Mouse (Mus musculus): ENCODE data around the gene Ttpal.
"Not testable (repeated sequence)": the region's sequence is repeated elsewhere in the genome, so short reads cannot be mapped to it uniquely, and the experiment has no call there.

Gene Ttpal

DNA sequence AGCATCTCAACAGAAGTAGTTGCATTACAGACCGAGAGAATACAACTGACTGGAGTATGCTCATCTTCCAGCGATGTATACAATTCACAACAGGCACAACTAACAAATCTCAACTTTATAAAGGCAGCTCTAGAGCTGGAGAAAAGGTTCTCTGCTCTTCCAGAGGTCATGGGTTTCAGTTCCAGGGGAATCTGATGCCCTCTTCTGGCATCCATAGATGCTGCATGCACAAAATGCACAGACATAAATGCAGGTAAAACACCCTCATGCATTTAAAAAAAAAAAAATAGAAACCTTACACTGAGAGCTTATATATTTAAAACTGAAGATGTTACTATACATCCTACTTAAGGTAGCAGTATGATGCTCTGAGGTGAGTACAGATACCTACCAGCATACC lies 29.6 kb downstream of the Ttpal start:
- Histone ChIP-seq H3K27me3 (ENCODE audit: control insufficient read depth, insufficient read depth, low read length, poor library complexity, severe bottlenecking) (no peaks in the 10 kb centered on the region), H3K36me3 (ENCODE audit: control insufficient read depth, insufficient read depth, low read length, poor library complexity, severe bottlenecking) (peaks cover 51% of the 10 kb centered on the region)
- DNase-seq (ENCODE audit: low read depth, low spot score), result no peak

DNA sequence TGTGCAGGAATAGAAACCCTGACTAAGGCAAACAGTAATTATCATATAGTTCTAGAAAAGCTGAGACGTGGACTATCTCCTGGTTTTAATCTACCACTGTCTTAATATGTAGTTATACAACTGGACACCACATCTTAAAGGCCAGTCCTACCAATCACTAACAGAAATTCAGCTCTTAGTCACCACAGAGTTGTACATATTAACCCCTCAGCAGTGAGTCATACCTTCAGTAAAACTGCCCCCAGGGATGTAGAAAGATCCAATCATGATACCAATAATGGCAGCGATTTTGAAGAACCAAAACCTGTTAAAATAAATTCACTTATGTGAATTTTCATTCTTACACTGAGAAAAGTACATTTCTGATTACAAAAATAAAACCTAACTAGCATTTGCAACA lies 32.1 kb downstream of the Ttpal start:
- Histone ChIP-seq H3K27me3 (ENCODE audit: control insufficient read depth, insufficient read depth, low read length, poor library complexity, severe bottlenecking) (no peaks in the 10 kb centered on the region), H3K36me3 (ENCODE audit: control insufficient read depth, insufficient read depth, low read length, poor library complexity, severe bottlenecking) (peaks cover 47% of the 10 kb centered on the region)
- DNase-seq (ENCODE audit: low read depth, low spot score), result no peak

DNA sequence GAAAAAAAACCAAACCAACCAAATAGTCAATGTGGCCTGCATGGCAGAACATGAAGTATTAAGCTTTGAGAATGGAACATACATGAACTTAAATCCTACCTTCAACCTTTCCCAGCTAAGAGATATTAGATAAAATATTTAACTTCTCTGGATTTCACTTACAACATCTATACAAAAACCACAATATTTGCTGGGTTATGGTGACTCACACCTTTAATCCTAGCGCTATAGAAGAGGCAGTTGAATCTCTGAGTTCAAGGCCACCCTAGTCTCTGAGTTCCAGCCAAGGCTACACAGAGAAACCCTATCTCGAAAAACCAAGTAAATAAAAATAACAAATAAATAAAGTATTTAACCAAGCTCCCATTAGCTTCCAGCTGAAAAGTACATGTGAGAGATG lies 33.9 kb downstream of the Ttpal start:
- Histone ChIP-seq H3K36me3 (ENCODE audit: control insufficient read depth, insufficient read depth, low read length, poor library complexity, severe bottlenecking) (peaks cover 36% of the 10 kb centered on the region), H3K27me3 (ENCODE audit: control insufficient read depth, insufficient read depth, low read length, poor library complexity, severe bottlenecking) (no peaks in the 10 kb centered on the region)
- DNase-seq (ENCODE audit: low read depth, low spot score), result no peak

DNA sequence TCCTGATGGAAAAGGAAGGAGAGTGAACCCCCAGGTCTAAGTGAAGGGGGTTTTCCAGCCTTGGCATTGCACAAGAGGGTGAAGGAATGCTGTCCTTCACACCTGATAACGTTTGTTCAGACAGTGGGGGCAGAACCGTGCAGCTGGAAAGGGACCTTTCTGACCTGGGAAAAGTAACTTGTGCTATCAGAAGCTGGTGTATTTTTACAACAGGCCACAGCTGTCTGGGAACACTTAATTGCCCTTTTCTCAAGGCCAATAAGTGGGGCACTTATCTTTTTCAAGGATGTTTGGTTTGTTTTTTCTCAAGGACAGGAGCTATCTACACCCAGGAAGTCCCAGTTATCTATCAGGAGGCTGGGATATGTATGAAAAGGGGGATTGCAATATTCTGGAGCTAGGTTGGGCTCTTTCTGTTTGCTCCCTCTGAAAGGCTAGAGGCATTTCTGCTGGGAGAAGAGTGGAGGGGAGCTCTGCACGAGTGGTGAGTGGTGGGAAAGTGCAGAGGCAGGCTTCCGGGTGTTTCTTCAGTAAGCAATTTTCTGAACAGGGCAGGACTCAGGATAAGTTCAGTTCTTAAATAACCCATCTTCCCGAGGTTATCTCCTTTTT lies 35.6 kb downstream of the Ttpal start:
- no peak for DNase-seq (ENCODE audit: low read depth, low spot score)
- Histone ChIP-seq H3K27me3 (ENCODE audit: control insufficient read depth, insufficient read depth, low read length, poor library complexity, severe bottlenecking) (no peaks in the 10 kb centered on the region), H3K36me3 (ENCODE audit: control insufficient read depth, insufficient read depth, low read length, poor library complexity, severe bottlenecking) (peaks cover 27% of the 10 kb centered on the region)

DNA sequence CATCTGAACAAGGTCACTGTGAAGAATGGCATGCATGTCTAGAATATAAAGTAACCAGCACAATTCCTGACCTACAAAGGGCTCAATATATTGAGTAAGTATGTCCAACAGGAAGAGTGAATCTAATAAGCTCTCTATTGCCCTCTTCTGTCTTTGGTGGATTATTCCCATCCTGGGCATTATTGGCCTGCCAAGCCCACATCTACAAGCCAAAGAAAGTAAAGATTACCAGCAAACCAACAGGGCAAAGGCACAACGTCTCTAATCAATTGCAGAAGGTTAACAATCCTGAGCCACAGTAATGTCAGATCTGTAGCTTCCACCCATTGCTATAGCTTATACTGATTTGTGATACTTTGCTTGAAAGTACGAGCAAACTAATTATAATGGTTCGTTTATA lies 38.4 kb downstream of the Ttpal start:
- peak; percentile 46 for DNase-seq (ENCODE audit: low read depth, low spot score)
- H3K27me3 ChIP-seq (ENCODE audit: control insufficient read depth, insufficient read depth, low read length, poor library complexity, severe bottlenecking), result no peaks in the 10 kb centered on the region
- peaks cover 23% of the 10 kb centered on the region for H3K36me3 ChIP-seq (ENCODE audit: control insufficient read depth, insufficient read depth, low read length, poor library complexity, severe bottlenecking)

DNA sequence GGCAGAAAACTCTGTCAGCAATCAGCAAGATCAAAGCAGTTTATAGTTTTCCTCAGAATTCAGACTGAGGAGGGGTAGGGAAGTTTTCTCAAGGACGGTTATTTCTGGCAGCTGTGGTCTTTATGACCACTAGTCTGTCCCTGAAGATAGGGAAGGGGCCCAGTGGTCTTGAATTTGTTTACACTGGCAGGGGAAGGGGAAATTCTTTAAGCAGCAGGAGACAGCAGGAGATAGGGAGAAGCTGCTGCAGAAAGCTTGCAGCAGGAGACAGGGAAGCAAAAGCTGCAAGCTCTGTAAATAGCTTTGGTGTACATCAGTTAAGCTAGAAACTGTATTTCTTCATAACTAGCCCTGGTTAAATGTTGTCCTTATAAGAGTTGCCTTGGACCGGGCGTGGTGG lies 39.6 kb downstream of the Ttpal start:
- DNase-seq (ENCODE audit: low read depth, low spot score), result no peak
- peaks cover 21% of the 10 kb centered on the region for H3K36me3 ChIP-seq (ENCODE audit: control insufficient read depth, insufficient read depth, low read length, poor library complexity, severe bottlenecking)
- no peaks in the 10 kb centered on the region for H3K27me3 ChIP-seq (ENCODE audit: control insufficient read depth, insufficient read depth, low read length, poor library complexity, severe bottlenecking)

DNA sequence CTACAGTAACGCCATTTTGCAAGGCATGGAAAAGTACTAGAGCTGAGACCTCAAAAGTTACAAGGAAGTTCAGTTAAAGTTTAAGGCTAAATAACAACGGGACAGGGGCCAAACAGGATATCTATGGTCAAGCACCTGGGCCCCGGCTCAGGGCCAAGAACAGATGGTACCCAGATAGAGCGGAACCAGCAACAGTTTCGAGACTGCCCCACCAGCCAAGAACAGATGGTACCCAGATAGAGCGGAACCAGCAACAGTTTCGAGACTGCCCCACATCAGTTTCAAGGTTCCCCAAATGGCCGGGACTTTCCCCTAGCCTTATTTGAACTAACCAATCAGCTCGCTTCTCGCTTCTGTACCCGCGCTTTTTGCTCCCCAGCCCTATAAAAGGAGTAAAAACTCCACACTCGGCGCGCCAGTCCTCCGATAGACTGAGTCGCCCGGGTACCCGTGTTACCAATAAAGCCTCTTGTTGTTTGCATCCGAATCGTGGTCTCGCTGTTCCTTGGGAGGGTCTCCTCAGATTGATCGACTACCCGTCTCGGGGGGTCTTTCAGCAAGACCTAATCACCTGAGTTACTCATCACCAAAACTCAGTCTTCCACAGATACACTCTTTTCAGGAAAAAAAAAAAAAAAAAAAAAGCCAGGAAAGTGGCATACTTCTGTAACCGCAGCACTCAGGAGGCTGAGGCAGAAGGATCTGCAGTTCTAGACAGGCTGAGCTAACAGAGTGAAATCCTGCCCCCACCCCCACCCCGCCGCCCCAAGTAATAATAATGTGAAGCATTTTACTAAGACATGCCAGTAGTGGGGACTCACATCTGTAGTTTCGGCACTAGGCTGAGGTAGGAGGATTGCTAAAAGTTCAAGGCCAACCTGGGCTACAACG lies 40.8 kb downstream of the Ttpal start:
- Histone ChIP-seq H3K36me3 (ENCODE audit: control insufficient read depth, insufficient read depth, low read length, poor library complexity, severe bottlenecking) (peaks cover 16% of the 10 kb centered on the region), H3K27me3 (ENCODE audit: control insufficient read depth, insufficient read depth, low read length, poor library complexity, severe bottlenecking) (no peaks in the 10 kb centered on the region)
- peak; percentile 97 for DNase-seq (ENCODE audit: low read depth, low spot score)

DNA sequence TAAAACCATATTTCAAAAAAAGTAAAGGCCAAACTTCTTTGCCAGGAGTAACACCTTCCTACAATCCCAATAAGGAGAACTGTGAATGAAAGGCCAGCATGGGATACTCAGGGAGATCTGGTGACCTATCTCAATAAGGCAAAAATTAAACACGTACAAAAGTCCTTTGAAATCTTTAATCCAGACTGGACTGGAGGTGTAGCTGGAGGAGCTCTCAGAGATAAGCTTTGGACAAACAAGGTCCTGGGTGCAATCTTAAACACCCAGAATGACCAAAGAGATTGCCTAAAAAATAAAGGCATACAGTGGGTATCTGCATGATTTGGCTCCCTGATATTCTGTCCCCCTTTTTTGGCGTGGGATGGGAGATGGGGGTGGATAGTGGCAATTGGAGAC lies 41.5 kb downstream of the Ttpal start:
- no peak for DNase-seq (ENCODE audit: low read depth, low spot score)
- peaks cover 13% of the 10 kb centered on the region for H3K36me3 ChIP-seq (ENCODE audit: control insufficient read depth, insufficient read depth, low read length, poor library complexity, severe bottlenecking)

DNA sequence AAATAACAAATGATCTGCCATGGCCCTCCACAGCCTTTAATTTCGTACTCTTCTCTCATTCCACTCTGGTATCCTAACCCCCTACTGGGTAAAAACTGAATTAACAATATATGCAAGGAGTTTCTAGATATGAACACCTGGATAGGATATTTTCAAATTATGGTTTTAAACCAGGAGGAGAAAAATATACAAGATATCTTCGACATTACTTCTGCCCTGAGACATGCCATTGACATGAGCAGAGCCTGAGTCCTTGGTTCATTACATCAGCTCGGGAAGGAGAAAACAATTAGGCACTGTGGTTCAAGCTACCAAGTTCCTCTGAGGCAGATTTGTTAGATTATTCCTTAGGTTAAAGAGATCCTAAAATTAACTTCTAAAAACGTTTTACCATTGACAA lies 41.9 kb downstream of the Ttpal start:
- peak; percentile 57 for DNase-seq (ENCODE audit: low read depth, low spot score)
- Histone ChIP-seq H3K27me3 (ENCODE audit: control insufficient read depth, insufficient read depth, low read length, poor library complexity, severe bottlenecking) (no peaks in the 10 kb centered on the region), H3K36me3 (ENCODE audit: control insufficient read depth, insufficient read depth, low read length, poor library complexity, severe bottlenecking) (peaks cover 10% of the 10 kb centered on the region)

More for the DNA sequence above, 41.5 kb downstream of the Ttpal start:
- no peaks in the 10 kb centered on the region for H3K27me3 ChIP-seq (ENCODE audit: control insufficient read depth, insufficient read depth, low read length, poor library complexity, severe bottlenecking)

DNA sequence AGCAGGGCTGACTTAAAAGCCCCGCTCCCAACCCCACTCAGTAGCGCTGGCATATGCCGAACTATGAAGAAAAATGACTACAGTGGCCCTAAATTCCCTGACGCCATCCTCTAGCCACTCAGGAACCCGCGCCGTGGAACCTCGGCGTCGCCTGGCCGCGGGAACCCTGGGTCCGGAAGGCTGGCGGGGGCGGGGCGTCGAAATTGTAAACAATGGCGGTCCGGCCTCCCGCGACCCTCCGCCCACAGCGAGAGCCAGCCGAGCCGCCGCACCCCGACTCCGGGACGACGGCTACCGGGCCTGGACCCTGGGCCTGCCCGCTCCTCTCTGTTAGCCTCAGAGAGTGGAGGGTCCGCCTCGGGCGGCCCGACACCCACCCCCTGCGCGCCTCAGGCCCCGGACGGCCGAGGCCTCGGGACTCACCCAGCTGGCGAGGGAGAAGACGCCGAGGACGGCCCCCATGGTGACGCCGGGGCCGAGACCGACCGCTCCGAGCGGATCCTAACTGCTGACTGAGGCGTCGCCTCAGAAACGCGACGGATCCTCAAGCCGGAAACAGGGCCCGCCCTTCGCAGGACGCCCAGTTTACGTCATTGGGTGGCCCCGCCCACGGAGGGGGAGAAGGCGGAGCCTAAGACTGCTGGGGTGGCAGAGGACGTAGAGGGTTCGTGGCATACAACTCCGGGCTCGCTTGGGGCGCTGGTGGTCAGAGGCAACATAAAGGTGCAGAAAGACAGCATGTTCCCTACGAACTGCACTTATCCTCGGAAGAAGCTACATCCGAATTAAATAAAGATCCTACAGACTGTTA lies 42.7 kb downstream of the Ttpal start, which contains the start of gene Serinc3:
Gene Serinc3, minus strand, starts transcription at position 557 of the 811 bp plus-strand sequence.
- peak; percentile 100 for DNase-seq (ENCODE audit: low read depth, low spot score)
- peaks cover 10% of the 10 kb centered on the region for H3K36me3 ChIP-seq (ENCODE audit: control insufficient read depth, insufficient read depth, low read length, poor library complexity, severe bottlenecking)
- H3K27me3 ChIP-seq (ENCODE audit: control insufficient read depth, insufficient read depth, low read length, poor library complexity, severe bottlenecking), result no peaks in the 10 kb centered on the region

DNA sequence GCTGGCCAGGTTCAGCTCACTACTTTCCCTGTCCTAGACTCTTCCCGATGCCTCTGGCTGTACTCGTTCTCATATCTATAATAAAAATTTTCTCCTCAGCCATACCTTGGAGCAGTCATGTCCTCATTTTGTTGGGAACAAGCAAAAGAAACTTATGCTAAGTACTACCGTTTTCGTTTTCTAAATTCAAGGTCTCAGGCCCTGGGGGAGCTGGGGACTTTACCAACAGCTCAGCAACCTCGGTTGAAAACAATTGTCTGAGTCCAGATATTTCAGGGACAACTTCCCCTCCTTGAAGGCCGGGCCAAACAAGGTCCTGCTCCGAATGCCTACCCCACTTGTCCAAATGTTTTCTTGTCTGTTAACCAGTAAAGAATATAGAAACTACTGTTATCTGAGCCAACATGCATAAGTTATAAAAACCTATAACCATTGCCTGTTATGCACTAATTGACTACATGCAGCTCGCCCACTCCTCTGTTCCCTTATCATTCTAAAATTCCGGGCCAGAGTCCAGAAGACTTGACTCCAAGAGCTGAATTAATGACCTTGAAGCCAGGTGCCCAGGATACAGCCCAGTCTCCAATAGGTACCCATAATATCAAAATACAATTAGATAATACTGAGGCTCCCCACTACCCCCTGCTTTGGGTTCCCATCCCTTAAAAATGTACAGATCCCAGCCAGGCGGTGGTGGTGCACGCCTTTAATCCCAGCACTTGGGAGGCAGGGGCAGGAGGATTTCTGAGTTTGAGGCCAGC lies 43.8 kb downstream of the Ttpal start:
- Histone ChIP-seq H3K27me3 (ENCODE audit: control insufficient read depth, insufficient read depth, low read length, poor library complexity, severe bottlenecking) (no peaks in the 10 kb centered on the region), H3K36me3 (ENCODE audit: control insufficient read depth, insufficient read depth, low read length, poor library complexity, severe bottlenecking) (peaks cover 10% of the 10 kb centered on the region)
- peak; percentile 48 for DNase-seq (ENCODE audit: low read depth, low spot score)

DNA sequence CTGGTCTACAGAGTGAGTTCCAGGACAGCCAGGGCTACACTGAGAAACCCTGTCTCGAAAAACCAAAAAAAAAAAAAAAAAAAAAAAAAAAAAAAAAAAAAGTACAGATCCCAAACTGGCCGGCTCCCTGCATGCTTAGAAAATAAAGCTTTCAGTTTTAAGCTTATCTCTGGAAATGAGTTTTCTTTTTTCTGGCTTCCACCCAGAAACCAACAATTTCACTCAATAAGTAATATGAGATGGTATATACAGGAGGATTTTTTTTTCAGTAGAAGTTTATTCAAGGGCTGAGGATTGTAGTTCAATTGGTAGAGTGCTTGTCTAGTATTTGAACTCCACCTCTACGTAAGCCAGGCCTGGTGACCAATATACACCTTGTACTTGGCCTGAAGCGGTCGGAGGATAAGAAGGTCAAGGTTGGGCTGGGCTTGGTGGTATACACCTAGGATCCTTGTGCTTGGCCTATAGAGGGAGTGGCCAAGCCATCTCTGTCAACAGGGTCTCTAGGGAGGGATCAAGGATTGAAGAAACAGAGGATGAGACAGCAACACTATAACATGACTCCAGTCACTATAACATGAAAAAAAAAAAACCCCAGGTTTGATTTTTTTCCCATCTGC lies 44.5 kb downstream of the Ttpal start:
- H3K36me3 ChIP-seq (ENCODE audit: control insufficient read depth, insufficient read depth, low read length, poor library complexity, severe bottlenecking), result peaks cover 10% of the 10 kb centered on the region

DNA sequence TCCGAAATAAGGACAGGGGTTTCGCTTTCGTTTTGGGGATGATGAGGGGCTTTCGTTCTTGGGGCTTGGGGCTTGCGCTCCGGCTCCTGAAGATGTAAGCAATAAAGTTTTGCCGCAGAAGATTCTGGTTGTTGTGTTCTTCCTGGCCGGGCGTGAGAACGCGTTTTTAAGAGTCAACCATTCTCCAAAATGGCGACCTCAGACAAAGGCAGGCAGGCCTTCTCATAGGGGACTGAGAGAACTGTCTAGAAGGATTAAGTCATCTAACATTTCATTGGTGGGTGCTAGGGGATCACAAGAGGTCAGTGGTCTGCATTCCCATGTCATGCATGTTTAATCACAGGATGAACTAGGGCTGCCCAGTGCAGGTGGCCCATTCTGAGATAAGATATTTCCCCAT lies 53.6 kb downstream of the Ttpal start:
- not testable (repeated sequence) for H3K27me3 ChIP-seq (ENCODE audit: control insufficient read depth, insufficient read depth, low read length, poor library complexity, severe bottlenecking); H3K36me3 ChIP-seq (ENCODE audit: control insufficient read depth, insufficient read depth, low read length, poor library complexity, severe bottlenecking); DNase-seq (ENCODE audit: low read depth, low spot score)

More for the DNA sequence above, 44.5 kb downstream of the Ttpal start:
- no peak for DNase-seq (ENCODE audit: low read depth, low spot score)
- no peaks in the 10 kb centered on the region for H3K27me3 ChIP-seq (ENCODE audit: control insufficient read depth, insufficient read depth, low read length, poor library complexity, severe bottlenecking)

DNA sequence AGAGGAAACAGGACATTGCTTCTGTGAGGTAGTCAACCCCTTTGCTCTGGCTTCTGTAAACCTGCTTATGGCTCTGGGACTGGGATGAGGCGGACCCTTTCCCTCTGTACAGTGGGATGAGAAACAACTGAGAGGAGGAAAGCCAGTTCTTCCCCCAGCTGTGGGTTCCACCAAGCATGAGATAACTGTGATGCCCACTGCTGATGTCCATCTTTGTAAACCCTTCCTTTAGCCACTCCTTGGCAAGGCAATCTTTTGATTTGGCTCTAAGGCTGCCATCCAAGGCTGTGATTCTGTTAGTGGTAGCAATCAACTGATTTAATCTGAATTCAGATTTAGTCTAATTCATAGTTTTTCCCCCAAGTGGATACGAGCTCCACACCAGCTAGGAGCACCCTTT lies 55.4 kb downstream of the Ttpal start:
- H3K36me3 ChIP-seq (ENCODE audit: control insufficient read depth, insufficient read depth, low read length, poor library complexity, severe bottlenecking), result peaks cover 6% of the 10 kb centered on the region
- DNase-seq (ENCODE audit: low read depth, low spot score), result no peak
- H3K27me3 ChIP-seq (ENCODE audit: control insufficient read depth, insufficient read depth, low read length, poor library complexity, severe bottlenecking), result no peaks in the 10 kb centered on the region

All from splenic B cell, adult 2 months (primary cell).